Mouse (Mus musculus): ENCODE measurements around the gene Entpd5.

Entpd5 gene

DNA sequence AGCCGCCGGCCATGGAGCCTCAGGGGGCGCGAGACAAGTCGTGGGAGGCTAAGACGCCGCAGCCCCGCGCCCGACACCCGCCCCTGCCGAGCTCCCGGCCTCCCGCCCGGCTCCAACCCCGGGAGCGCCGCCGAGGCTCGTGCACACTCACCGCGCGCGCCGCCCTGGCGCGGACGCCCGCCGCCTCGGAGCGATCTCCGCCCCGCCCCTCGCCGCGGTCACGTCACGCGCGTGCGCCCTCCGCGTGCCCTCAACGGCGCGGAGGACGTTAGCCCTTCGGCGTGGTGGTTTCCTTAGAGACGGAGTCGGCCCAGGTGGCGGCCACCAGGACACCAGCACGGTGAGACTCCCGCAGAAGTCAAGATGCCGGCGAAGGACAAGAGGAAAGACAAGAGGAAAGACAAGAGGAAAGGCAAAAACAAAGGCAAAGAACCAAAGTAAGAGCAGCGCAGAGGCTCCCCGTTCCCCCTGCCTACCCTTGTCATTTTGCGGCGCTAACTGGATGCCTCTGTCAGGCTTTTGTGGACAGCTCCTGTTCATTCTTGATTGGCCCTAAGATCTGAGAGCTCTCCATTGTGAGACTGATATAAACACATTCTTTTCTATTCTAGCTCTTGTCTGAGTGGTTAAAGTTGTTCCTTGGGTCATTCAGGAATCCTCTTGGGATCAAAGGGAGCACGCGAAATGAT lies at the start of gene Entpd5, which contains the start of gene Bbof1:
Gene Entpd5 (minus strand): TSS at position 211 of the 689 bp plus-strand sequence.
Gene Bbof1 (plus strand): TSS at position 253 of the 689 bp plus-strand sequence.
- peak; percentile 87 for DNase-seq

- no peak for DNase-seq
These were observed 48.1 kb upstream of the Entpd5 start for GRCm38 (mm10) chr12:84456911-84457310.

- DNase-seq: no peak
These were observed 43.0 kb upstream of the Entpd5 start for GRCm38 (mm10) chr12:84451801-84452200.

- peak; percentile 100 for DNase-seq
These were observed 42.2 kb upstream of the Entpd5 start, which contains the start of the genes Aldh6a1 and Lin52 for GRCm38 (mm10) chr12:84450718-84451646. Gene Aldh6a1 (minus strand): TSS chr12:84451004. Gene Lin52 (plus strand): TSS chr12:84451422.

- no peak for DNase-seq
These were observed 41.5 kb upstream of the Entpd5 start for GRCm38 (mm10) chr12:84450351-84450717.

GRCm38 (mm10) chr12:84449887-84450286 lies 41.1 kb upstream of the Entpd5 start:
- no peak for DNase-seq

DNA sequence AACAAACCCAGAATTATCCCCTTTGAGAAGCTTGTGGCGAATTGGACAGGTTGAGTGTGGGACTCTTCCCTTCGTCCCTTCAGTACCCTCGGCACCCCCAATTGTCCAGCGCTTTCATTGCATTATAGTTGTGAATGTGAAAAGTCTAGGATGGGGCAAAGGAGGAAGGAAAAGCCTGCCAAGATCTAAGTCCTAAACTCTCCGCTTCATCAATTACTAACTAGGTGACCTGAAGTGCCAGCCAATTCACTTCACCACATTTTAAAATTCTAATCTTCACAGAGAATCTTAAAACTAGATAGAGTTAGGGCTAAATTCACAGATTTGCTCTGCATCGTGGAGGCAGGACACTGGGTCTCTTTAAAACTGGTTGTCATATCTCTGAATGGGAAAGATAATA lies 39.4 kb upstream of the Entpd5 start:
- DNase-seq: no peak

GRCm38 (mm10) chr12:84447386-84447785 lies 38.6 kb upstream of the Entpd5 start:
- DNase-seq: no peak

DNA sequence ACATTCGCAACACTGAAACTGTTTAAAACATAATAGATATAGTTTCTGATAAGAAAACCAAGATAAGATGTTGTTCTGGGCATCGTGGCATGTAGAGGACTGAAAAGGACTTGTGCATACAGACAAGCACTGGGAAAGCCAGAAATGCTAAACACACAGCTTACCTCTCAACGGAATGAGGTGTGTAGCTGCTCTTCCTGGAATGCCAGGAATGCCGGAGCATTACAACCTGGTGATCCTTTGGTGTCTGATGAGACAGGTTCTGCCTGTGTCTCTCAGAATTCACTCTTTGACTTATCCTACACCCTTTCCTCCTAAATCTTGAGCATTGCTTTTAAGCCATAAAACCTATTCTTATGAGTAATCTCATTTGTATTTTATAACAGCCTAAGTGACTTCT lies 33.7 kb upstream of the Entpd5 start:
- no peak for DNase-seq

GRCm38 (mm10) chr12:84438697-84439096 lies 29.9 kb upstream of the Entpd5 start:
- no peak for DNase-seq

GRCm38 (mm10) chr12:84429825-84430224 lies 21.0 kb upstream of the Entpd5 start:
- DNase-seq: no peak

GRCm38 (mm10) chr12:84423990-84424389 lies 15.2 kb upstream of the Entpd5 start:
- DNase-seq: no peak

DNA sequence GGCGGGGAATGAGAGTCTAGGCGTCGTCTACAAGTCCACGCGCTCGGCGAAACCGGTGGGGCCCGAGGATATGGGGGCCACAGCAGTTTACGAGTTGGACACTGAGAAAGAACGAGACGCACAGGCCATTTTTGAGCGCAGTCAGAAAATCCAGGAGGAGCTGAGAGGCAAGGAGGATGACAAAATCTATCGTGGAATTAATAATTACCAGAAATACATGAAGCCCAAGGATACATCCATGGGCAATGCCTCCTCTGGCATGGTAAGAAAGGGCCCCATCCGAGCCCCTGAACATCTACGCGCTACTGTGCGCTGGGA lies 8.7 kb upstream of the Entpd5 start:
- DNase-seq: no peak

DNA sequence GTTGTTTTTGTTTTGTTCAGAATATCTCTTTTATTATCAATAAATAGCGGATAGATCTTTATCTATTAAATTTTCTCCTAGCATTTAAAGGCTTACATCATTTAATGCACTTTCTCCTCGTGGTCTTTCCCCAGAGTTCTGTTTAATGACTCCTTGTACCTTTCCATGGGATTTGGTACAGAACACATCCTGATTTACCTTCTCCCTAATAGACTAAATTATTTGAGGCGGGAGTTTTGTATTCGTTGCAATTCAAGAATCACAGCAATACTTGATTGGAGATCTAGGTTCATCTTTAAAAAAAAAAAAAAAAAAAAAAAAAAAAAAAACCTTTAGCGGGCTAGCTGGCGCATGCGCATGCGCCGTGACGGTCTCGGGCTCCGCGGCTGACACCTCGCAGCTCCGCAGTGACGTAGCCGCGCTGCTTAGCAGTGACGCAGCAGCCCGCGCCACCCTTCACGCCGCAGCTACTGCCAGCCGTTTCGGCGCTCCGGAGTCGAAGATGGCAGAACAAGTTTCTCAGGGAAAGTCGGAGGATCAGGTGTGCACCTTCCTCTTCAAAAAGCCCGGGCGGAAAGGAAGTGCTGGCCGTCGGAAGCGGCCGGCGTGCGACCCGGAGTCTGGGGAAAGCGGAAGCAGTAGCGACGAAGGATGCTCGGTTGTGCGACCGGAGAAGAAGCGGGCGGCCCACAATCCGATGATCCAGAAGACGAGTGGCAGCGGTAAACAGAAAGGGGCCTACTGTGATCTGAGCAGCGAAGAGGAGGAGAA lies 8.2 kb upstream of the Entpd5 start, which contains the start of gene Rnf113a2:
Gene Rnf113a2 (plus strand): TSS at position 363 of the 771 bp plus-strand sequence.
- DNase-seq: peak; percentile 88

DNA sequence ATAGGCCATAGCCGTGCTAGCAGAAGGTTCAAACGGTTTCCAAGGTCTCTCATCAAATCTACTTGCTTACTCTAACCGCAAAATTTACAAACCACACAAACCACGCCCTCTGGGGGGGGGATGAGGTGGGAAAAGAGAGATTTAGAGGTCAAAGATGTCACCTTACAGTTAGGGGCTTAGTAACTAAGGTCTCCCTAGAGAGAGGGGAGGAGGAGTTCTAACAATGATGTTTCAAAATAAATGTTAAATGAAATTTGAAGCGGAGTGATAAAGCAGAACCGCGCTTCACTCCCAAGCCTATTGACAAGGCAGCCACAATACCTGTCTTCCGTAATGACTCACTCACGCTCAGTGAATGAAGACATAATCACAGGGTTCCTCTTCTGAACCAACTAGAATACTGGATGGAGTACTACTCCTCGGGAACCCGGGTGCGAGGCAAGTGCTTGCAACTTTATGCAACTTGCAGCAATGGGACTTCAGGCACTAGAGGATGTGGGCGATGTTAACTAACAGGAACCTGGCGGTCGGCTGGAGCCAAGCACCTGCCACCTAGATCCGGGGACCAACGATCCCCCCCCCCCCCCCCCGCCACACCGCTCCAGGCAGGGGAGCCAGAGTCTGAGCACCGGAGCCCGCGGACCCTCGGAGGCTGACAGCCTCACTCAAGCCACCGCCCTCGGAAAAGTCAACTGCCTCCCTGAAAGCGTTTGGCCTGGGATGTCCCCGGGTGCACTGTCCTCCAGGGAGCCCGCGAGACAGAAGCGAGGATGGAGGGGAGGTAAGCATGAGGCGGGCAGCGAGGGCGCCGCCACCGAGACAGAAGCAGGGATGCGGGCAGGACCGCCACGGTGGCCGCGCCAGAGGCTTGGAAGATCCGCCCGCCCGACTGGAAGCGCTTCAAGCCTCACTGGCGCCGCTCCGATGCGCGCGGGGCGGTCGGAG lies 683 bp downstream of the Entpd5 start:
- no peak for DNase-seq

GRCm38 (mm10) chr12:84407259-84407658 lies 1.6 kb downstream of the Entpd5 start:
- DNase-seq: no peak

DNA sequence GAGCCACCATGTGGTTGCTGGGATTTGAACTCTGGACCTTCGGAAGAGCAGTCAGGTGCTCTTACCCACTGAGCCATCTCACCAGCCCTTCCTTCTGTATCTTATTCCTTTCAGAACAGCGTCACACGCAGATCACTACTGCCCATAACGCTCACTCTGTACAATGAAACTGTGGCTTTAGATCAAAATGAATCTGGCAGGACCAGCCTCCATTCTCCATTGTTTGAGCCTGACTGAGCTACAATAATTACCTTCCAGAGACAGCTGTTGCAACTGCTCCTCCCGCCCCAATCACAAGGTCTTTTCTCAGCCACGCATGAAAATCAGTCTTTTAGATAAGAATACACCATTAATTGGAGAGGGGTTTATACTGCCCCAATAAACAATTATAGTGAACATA lies 4.3 kb downstream of the Entpd5 start:
- DNase-seq: peak; percentile 22

DNA sequence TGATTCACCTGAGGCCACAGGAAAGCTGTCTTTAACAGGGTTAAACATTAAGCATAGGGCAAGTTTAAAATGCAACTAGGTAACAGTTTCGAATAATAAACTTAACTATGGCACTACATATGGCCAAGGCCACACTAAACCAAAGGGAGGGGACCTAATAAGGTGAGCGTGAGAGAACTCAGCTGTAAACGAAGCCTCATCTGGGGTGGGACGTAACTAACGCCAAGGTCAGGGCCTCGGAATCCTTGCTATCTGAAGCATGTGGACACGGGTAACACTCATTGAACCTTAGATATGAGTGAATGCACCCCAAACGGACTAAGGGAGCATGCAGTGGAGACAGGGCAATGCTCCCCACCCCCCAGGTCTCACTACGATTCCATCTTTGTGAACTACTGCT lies 5.9 kb downstream of the Entpd5 start:
- DNase-seq: no peak

DNA sequence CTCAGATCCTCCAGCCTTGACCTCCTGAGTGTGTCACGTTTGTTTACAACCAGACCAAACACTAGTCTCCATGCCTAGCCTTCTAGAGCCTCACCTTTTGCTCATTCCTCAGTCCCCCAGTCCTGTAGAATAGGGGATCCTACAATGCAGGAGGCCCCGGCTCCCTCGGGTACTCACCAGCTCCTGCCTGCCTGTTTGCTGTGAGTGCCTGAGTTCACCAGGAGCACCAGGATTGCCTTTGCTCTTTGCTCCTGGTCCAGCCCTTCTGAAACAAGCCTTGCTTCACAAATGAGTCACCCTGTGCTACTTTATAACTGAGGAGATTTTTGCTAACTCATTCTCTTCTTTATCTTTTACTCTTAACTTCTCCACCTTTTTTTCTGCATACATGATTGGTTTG lies 8.2 kb downstream of the Entpd5 start:
- DNase-seq: no peak

DNA sequence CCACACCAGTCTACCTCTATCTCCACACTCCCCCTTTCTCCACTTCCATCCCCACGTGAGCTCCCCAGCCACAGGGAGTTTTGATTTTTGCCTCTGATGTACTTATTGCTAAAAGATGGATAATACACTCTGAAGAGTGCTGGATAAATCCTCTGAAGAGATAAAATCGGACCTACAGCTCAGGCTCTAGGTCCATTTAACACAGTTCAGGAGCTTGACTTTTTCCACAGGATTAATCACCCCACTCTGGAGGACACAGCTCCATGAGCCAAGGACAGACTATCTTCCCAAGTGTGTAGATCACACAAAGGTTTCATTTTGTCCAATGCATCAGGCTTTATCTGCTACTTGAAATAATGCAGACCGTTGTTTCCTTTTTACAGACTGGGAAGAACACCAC lies 8.8 kb downstream of the Entpd5 start:
- no peak for DNase-seq

DNA sequence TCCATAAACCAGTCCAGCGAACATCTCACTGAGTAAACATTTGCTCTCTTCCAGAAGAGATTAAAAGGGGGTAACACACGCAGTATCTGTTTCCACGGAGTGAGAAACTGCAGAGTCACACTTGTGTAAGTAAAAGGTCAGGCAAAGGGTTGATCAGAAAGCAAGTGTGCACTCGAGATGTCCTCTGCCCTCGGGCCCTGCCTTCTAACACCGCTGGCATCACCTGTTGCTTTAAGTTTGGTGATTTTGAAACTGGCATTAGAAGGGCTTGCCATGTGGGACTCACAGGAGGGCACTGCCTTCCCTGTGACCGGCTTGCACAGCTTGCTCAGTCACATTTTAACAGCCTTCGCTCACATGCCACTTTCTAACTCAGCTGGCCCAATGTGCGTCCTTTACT lies 9.2 kb downstream of the Entpd5 start:
- no peak for DNase-seq

DNA sequence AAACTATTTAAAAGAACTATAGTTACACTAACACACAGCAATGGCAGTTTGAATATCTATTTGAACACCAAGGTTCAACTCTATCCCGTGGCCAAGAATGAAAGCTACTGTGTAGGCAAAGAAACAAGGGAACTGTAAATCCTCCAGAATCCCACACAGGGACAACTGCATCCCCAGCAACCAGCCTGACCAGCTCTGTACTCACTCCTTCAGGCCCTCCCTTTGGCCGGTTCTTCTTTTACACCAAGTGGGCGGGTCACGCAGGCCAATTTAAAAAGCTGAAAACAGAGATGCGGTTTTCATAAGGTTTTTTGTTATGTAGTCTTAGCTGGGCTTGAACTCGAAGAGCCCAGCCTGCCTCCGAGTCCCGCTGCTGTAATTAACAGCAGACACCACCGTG lies 9.7 kb downstream of the Entpd5 start:
- DNase-seq: no peak
